Mouse (Mus musculus): ENCODE data around the gene Tuft1.
"Not testable (repeated sequence)": the region's sequence is repeated elsewhere in the genome, so short reads cannot be mapped to it uniquely, and the experiment has no call there.

DNA sequence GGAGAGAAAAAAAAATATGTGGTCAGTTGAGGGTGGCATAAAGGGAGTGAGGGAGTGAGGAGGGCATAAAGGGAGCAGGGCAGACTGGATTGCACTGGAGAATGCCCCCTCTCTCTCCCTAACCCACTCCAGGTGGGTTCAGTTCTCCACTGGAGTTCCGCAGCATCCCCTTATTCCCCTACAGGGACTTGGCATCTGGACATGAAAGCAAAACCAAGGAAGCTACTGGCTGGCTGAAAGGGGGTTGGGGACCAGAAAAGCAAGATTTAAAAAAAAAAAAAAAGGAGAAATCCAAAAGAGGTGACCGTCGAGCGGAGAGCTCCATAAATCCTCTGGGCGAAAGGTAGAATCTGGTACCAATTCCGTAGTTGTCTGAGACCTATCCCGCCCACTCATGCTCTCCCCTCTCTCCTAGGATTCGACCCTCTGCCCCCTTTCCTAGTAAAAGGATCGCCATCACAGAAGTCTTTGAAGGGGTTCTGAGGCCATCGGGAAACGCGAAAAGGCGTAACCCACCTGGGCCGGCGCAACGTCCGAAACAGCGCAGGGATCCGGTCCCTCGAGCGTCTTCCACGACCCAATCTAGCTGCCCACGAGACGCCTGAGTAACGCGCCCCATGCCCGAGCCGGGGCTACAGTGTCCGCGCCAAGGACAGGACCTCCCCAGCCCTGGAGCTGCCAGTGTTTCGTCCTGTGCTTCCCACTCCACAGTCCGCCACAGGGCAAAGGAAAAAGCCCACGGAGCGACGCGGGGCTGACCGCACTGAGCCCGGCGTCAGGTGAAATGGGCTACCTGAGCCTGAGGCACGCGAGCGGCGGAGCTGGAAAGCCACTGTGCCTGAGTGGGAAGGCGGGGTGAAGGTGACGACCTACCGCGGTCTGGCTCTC lies 576 bp downstream of the Tuft1 start:
- TF ChIP-seq EP300 (IDR thresholded peaks at IDR 0.05; ENCODE audit: insufficient read depth, low read depth, low read length); CTCF (IDR thresholded peaks at IDR 0.05; ENCODE audit: low read depth, low read length): not testable (repeated sequence)
